Mouse (Mus musculus) heart, adult 2 months (tissue): ENCODE results near the gene Rpa3.

ENCODE experiments used
- CTCF ChIP-seq: fragments of 200-600 bp; IDR thresholded peaks from 2 replicates; pipeline ENCODE4 v1.8.1; 2022; ENCODE audit warnings: antibody characterized with exemption, mild to moderate bottlenecking, moderate library complexity
- POLR2A ChIP-seq: fragments of 200-500 bp; IDR thresholded peaks from 2 replicates; pipeline ENCODE4 v1.6.1; 2011; ENCODE audit warnings: mild to moderate bottlenecking, low read depth, low read length, control low read depth; ENCODE audit not compliant: insufficient read depth

DNA sequence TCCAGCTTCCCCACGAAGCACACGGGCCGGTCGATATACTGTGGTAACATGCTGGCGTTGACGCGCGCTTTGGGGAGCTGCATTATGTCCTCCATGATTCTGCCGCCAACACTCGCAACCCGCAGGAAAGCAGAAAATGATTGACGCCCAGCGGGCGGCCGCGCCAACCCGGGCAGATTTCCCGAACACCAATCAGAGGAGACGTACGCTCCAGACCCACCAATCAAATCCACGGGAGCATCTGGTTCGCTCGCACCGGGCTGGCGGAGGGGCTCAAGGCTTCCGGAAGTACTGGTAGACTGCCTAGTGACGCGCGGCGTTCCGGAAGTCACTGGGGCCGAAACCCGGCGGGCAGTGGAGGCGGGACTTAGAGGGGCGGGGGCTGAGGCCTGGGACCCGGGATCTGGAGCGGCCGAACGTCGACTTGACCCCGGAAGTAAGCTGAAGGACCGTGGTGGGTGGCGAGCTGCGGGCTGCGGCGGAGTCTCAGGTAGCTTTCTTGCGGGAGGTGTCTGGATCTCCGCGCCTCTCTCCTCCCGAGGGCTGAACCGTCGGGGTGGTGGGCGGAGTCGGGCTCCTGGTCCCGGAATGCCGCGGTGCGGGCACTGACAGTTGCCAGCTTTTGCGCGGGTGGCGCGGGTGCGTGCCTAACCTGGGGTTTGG lies at the start of gene Rpa3, which contains the start of the genes Umad1 and Gm45062:
- no peak for TF ChIP-seq CTCF
- peak; percentile 77 for TF ChIP-seq POLR2A
